Mouse (Mus musculus): ENCODE data around the gene Hadhb.

The Hadhb gene

DNA sequence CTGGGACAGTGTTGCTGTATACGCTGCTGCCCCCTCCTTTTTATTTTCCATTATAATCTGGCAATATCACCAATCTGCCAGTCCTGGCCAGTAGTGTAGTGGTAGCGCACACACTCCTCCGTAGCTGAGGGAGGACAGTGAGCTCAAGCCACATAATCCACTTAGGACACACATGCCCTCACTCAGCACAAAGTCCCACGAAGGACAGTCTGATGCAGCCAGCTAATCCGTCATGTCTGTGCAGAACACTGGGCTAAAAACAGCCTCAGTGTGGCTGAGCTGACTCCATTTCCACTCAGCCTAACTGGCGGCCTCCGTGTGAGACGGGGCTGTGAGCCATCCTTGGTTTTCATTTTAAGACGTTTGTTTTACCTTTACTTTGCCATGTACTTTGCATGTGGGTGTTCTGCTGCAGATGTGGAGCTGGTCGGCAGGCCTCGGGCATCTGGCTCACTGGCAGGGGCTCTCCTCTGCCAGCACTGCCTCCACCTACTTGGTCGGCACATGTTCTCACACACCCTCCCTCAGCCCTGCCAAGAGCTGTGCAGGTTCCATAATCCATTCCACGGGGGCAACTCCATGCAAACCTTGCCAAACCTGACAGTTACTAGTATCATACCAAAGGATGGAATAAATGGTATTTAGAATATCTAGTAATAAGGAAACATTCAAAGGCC is 27.0 kb upstream of the Hadhb start:
- no peak for DNase-seq (ENCODE audit: low read depth in 1 of 2, low spot score in 2 of 2)

DNA sequence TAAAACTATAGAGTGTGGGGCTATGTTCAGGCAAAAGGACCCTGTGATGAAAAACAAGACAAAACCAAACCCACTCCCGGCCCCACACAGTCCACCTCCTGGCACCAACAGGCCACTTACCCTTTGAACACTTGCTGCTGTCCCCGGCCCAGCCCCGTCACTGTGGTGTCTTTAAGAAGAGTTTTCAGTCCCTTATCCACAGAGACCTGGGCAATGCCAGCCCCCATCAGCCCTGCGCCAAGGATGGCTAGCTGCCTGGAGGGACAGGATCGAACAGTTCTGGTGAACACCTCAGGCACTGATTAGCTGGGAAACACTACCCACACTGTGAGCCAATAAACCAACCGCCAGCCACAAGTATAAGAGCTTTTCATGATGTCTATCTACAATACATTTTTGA is 26.4 kb upstream of the Hadhb start:
- no peak for DNase-seq (ENCODE audit: low read depth in 1 of 2, low spot score in 2 of 2)

GRCm38 (mm10) chr5:30131246-30131645 is 23.8 kb upstream of the Hadhb start:
- DNase-seq (ENCODE audit: low read depth in 1 of 2, low spot score in 2 of 2) = no peak

DNA sequence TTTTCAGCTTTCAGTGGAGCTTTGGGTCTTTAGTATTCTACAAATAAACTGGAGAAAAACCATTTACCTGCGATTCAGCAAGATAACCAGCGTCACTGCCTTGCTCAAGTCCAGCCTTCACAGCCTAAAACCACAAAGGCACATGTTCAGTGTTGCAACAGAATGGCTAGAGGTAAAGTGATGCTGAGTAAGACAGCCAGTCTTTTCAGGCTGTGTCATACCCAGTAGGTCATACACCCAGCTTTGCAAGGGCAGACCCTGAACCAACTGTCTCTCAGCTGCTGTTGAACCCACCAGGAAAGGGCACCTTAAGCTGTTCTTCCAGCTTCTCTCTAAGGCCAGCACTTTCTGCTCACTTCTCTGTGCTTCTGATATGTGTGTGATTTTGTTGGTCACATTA is 22.9 kb upstream of the Hadhb start:
- DNase-seq (ENCODE audit: low read depth in 1 of 2, low spot score in 2 of 2) = no peak

GRCm38 (mm10) chr5:30135711-30136231 is 19.3 kb upstream of the Hadhb start:
- DNase-seq (ENCODE audit: low read depth in 1 of 2, low spot score in 2 of 2) = no peak

- no peak for DNase-seq (ENCODE audit: low read depth in 1 of 2, low spot score in 2 of 2)
Observed at GRCm38 (mm10) chr5:30137271-30137670, 17.8 kb upstream of the Hadhb start.

DNA sequence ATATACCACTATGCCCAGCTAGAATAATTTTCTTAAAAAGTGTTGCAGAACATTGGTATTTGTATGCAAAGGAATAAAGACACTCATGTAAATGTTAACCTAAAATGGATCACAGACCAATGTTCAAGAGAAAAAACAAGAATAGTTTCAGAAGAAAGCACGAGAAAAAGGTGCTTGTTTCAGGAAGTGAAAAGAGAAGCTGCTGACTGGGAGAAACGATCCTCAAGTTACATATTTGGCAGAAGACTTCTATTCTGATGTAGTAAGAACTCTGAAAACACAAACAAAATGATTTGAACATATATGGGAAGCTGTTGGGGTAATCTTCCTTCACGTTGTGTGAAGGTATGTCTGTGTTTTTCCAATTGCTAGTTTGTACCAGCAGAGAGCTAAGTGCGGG is 16.9 kb upstream of the Hadhb start:
- DNase-seq (ENCODE audit: low read depth in 1 of 2, low spot score in 2 of 2) = no peak

DNA sequence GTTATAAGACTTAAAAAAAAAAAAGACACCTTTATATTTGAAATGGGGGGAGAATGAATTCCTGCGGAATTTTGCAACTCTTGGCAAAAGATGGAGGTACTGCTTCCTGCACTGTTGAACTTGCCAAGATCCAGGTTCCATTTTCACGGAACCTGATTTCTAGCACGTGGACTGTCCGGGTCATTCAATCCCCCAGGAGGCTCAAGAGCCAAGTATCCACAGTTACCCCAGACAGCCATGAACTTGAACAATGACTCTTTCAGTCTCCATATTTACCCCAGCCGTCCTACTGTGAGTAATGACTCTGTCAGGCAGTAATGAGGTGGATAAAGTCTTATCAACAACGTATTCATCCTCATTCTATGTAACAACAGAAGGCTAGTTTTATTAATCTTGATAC is 8.5 kb upstream of the Hadhb start:
- DNase-seq (ENCODE audit: low read depth in 1 of 2, low spot score in 2 of 2) = no peak

DNA sequence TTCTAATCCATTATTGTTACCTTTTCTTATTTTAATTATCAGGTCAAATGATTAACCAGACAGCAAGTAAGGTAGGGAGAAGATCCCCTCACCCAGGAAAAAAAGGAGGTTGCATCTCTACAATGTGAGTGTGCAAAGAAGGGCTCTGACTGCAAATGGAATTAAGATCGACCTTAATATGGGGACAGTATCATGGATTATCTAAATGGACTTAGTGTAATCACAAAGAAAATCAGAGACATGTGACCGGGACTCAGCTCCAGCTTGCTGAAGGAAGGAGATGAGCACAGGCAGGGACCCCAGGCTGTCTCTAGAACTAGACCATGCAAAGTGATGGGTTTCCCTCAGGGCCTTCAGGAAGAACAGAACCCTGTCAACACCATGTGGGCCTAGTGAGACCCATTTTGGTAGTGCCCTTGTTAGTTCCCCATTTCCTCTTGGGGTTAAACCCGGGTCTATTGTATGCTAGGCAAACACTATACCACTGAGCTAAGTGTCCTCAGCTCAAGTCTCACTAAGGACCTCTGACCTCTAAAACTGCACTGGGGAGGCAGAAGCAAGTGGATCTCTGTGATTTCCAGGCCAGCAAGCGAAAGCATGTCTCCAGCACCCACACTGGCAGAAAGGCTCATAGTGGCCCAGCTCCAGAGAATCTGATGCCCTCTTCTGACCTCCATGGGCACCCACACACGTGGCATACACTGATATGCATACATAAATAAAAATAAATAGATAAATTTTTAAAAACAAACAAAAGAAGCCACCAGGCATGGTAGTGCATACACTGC is 6.7 kb upstream of the Hadhb start:
- no peak for DNase-seq (ENCODE audit: low read depth in 1 of 2, low spot score in 2 of 2)

GRCm38 (mm10) chr5:30152007-30152406 is 3.0 kb upstream of the Hadhb start:
- no peak for DNase-seq (ENCODE audit: low read depth in 1 of 2, low spot score in 2 of 2)

GRCm38 (mm10) chr5:30152413-30152812 is 2.6 kb upstream of the Hadhb start:
- DNase-seq (ENCODE audit: low read depth in 1 of 2, low spot score in 2 of 2) = no peak

DNA sequence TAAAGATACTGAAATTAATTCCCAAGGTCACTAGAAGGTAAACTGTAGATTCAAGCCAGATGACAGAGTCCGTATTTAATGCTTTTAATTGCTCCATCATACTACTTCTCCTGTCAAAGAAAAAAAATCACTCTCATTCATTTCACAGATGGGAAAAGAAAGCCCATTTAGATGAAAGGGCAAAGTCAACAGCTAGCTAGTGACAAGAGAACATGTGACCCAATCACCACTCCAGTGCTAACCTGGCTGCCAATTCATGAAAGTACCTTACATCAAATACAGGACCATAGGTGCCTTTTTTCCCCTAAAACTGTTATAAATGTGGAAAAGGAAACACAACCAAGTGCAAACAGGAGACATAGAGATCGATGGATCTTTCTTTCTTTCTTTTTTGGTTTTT is 1.8 kb upstream of the Hadhb start:
- DNase-seq (ENCODE audit: low read depth in 1 of 2, low spot score in 2 of 2) = no peak

GRCm38 (mm10) chr5:30154013-30154412 is 1.0 kb upstream of the Hadhb start:
- no peak for DNase-seq (ENCODE audit: low read depth in 1 of 2, low spot score in 2 of 2)

DNA sequence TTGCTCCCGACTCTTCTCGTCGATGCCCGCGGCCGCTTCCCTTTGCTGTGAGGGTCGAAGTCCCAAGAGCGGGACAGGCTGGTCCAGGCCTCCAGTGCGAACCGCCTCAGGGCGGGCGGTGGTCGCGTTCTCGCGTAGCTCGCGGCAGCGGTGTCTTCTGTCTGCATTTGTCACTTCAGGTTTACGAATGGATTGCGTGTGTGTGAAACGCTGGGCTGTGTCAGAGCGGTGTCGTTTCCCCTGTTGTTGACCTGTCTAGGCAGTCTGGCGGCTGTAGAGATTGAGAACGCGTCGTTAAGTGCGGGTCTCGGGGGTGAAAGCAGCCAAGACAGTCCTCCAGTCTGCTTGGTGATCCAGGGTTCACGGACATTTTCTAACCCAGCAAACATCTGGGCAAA is 346 bp downstream of the Hadhb start:
- DNase-seq (ENCODE audit: low read depth in 1 of 2, low spot score in 2 of 2) = no peak

DNA sequence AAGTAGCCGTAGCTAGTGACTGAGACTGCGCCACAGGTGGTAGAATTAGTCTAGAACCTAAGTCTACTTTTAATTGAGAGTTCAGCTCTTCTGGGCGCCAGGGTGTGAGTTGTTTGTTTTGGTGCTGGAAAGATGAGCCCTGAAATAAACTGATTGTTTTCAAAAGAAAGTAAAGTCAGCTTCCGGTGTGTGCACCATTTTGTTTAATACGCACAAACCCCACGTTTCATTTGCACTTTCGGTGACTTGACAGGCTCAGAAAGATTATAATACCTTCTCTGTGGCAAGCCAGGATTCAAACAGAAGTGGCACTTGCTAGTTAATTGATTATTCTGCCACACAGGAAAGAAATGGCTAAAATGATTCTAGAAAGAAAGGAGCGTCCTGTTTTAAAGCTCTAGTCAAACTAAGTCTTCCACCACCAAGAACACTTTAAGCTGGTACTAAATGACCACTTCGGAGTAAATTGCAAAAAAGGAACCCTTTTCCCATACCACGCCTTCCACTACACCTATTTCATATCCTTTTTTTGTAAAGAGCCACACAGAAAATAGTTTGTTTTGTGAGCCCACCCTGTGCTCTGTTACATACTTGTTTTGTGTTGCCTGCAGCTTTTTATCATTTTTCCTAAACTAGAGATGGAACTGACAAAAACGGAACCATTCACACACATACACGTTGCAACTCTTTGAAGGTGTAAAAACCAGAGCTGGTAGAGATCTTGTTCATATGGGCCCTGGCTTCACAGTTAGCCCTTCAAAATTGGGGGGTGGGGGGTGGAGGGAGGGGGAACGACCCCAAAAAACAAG is 977 bp downstream of the Hadhb start:
- DNase-seq (ENCODE audit: low read depth in 1 of 2, low spot score in 2 of 2) = no peak

- no peak for DNase-seq (ENCODE audit: low read depth in 1 of 2, low spot score in 2 of 2)
Observed at GRCm38 (mm10) chr5:30159601-30160000, 4.6 kb downstream of the Hadhb start.

DNA sequence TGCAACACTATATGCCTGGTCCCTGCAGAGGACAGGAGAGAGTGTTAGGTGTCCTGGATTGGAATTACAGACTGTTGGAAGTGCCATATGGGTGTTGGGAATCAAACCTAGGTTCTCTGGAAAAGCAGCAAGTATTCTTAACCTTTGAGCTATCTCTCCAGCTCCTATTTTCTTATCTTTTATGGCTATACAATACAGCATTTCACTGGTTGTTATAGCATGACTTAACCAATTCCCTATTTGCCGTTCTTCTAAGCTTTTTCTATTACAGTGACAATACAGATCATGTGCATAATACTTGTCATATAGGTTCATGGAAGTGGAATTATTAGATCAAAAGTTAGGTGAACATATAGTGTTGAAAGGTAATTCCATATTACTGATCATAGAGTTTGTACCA is 6.8 kb downstream of the Hadhb start:
- no peak for DNase-seq (ENCODE audit: low read depth in 1 of 2, low spot score in 2 of 2)

- no peak for DNase-seq (ENCODE audit: low read depth in 1 of 2, low spot score in 2 of 2)
Observed at GRCm38 (mm10) chr5:30162339-30162738, 7.3 kb downstream of the Hadhb start.

- no peak for DNase-seq (ENCODE audit: low read depth in 1 of 2, low spot score in 2 of 2)
Observed at GRCm38 (mm10) chr5:30165234-30165946, 10.3 kb downstream of the Hadhb start.

DNA sequence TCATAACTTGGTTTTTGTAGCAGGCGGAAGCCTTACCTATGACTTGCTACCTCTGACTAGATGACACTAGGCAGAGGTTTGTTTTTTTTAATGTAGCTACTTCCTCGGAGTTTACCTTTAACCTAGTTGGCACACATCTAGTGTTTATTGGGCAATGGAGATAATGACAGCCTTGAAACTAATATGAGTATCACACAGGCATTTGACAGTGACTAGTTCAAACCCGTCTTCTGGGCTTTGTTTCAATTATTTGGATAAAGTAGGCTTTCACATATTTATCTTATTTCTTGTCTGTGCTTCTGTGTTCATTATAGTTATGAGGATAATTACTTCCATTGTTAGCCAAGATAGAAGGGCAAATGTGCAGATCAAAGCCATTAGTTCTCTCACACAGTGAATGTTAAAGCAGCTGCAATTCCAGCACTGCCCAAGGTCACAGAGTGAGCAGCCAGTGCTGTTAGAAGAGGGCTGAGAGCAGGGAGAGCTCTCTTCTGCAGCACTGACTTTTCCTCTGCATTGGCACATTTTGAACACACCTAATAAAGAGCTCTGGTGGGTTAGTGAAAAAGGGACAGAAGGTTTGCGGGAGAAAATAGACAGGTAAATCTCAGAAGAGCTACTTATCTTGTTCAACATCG is 15.4 kb downstream of the Hadhb start:
- DNase-seq (ENCODE audit: low read depth in 1 of 2, low spot score in 2 of 2) = no peak

DNA sequence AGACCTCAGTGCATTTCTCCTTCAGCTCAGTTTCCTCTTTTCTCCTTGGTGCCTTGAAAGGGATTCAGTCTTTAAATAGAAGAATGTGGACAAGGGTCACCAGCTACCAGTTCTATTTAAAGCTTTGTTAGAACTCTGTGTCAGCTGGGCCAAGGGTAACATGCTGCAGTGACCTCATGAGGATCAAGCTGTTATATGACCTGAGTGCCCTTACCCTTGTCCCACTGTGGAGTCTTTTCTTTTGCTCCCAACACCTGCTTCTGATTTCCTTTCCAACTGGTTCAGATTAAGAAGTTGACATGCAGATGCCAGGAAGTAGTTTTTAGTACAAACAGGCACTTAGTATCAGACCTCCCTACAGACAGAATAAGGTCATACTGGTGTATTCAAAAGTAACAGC is 17.1 kb downstream of the Hadhb start:
- no peak for DNase-seq (ENCODE audit: low read depth in 1 of 2, low spot score in 2 of 2)
